Mouse (Mus musculus): ENCODE measurements around the gene Efna5. TPM values are rescaled to one million over a fixed set of nuclear protein-coding genes. Genes with fewer than 3 reads are reported as not detected.

Efna5 gene
- total and polyA plus RNA-seq, 3 experiments, result 0.04 to 0.23 TPM; not detected in 1

- peaks cover 16% of the 10 kb centered on the region for H3K9me3 ChIP-seq (replicated peaks; ENCODE audit: low read length)
- no peak overlapping the region for H3K27ac ChIP-seq (ENCODE audit: insufficient read depth, low read depth)
- no peak overlapping the region for H3K9ac ChIP-seq (ENCODE audit: insufficient read depth, low read depth)
- H3K4me1 ChIP-seq (ENCODE audit: control insufficient read depth in 1 of 2, insufficient read depth in 2 of 2), result no peaks in the 10 kb centered on the region
- H3K4me3 ChIP-seq (replicated peaks in 1 of 3; ENCODE audit: low read depth in 2 of 3, low read length in 2 of 3, poor library complexity in 1 of 3), result no peak overlapping the region
- dilution Hi-C loops (cut with MboI; ENCODE audit: extremely low pct_ligation_motif_present, extremely low pct_unique_long_range_greater_than_20kb, low sequenced_read_pairs), result no loop called here
- DNase-seq (ENCODE audit: extremely low read depth), result no peak
- H3K4me2 ChIP-seq (ENCODE audit: insufficient read depth, low read depth, poor library complexity, severe bottlenecking), result no peak overlapping the region
- H3K27me3 ChIP-seq (replicated peaks), result no peaks in the 10 kb centered on the region
- no peaks in the 10 kb centered on the region for H3K79me2 ChIP-seq (replicated peaks; ENCODE audit: control insufficient read depth, extremely low read depth, insufficient read depth, poor library complexity, severe bottlenecking)
- in situ Hi-C loops (cut with MboI; ENCODE audit: low pct_ligation_motif_present, low pct_unique_long_range_greater_than_20kb, low sequenced_read_pairs), result no loop called here
- H3K36me3 ChIP-seq (replicated peaks in 1 of 2; ENCODE audit: control insufficient read depth in 1 of 2, insufficient read depth in 1 of 2, low read length in 1 of 2), result no peaks in the 10 kb centered on the region
- no peak for TF ChIP-seq UBTF (IDR thresholded peaks at IDR 0.05; ENCODE audit: low read depth, low read length)
- TF ChIP-seq NRF1 (IDR thresholded peaks at IDR 0.05; ENCODE audit: low read depth, low read length), result no peak
- no peak for TF ChIP-seq CHD2 (IDR thresholded peaks at IDR 0.05; ENCODE audit: low read length)
- TF ChIP-seq RAD21 (IDR thresholded peaks at IDR 0.05; ENCODE audit: low read depth, low read length), result no peak
- no peak for TF ChIP-seq ZNF384 (IDR thresholded peaks at IDR 0.05; ENCODE audit: low read depth, low read length)
These were observed 301.0 kb downstream of the Efna5 start for GRCm38 (mm10) chr17:62580127-62580526.

DNA sequence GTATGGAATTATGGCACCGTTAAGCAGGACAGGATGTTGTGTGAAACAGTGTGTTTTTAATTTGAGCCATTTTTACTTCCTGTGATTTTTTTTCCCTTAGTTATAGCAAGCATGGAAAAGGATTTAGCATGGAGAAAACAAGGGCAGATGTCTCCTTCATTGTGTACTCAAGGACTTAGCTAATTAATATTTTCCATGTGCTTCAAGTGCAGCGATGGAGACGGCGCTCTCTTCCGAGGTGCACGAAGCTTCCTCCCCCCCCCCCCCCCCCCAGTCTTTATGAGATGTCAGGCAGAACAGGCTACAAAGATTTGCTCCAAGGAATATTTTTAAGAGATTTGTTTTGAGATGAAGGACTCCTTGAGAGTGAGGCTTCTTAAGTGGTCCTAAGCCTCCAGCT, 301.5 kb downstream of the Efna5 start:
- Histone ChIP-seq H3K36me3 (replicated peaks in 1 of 2; ENCODE audit: control insufficient read depth in 1 of 2, insufficient read depth in 1 of 2, low read length in 1 of 2) (no peaks in the 10 kb centered on the region), H3K4me1 (ENCODE audit: control insufficient read depth in 1 of 2, insufficient read depth in 2 of 2) (no peaks in the 10 kb centered on the region), H3K9me3 (replicated peaks; ENCODE audit: low read length) (peaks cover 20% of the 10 kb centered on the region), H3K4me2 (ENCODE audit: insufficient read depth, low read depth, poor library complexity, severe bottlenecking) (no peak overlapping the region), H3K4me3 (replicated peaks in 1 of 3; ENCODE audit: low read depth in 2 of 3, low read length in 2 of 3, poor library complexity in 1 of 3) (no peak overlapping the region), H3K9ac (ENCODE audit: insufficient read depth, low read depth) (no peak overlapping the region), H3K27me3 (replicated peaks) (no peaks in the 10 kb centered on the region), H3K79me2 (replicated peaks; ENCODE audit: control insufficient read depth, extremely low read depth, insufficient read depth, poor library complexity, severe bottlenecking) (no peaks in the 10 kb centered on the region), H3K27ac (ENCODE audit: insufficient read depth, low read depth) (no peak overlapping the region)
- dilution Hi-C loops (cut with MboI; ENCODE audit: extremely low pct_ligation_motif_present, extremely low pct_unique_long_range_greater_than_20kb, low sequenced_read_pairs), result no loop called here
- no peak for DNase-seq (ENCODE audit: extremely low read depth)
- in situ Hi-C loops (cut with MboI; ENCODE audit: low pct_ligation_motif_present, low pct_unique_long_range_greater_than_20kb, low sequenced_read_pairs), result no loop called here
- no peak for TF ChIP-seq SMC3 (IDR thresholded peaks at IDR 0.05; ENCODE audit: low read depth, low read length)
- TF ChIP-seq ELF1 (IDR thresholded peaks at IDR 0.05; ENCODE audit: low read depth, low read length), result no peak

- dilution Hi-C loops (cut with MboI; ENCODE audit: extremely low pct_ligation_motif_present, extremely low pct_unique_long_range_greater_than_20kb, low sequenced_read_pairs) (no loop called here), in situ Hi-C loops (cut with MboI; ENCODE audit: low pct_ligation_motif_present, low pct_unique_long_range_greater_than_20kb, low sequenced_read_pairs) (no loop called here)
- TF ChIP-seq USF2 (conservative IDR thresholded peaks at IDR 0.05; ENCODE audit: low read depth, low read length), result no peak
- no peak for TF ChIP-seq CTCF (conservative IDR thresholded peaks at IDR 0.05 in 1 of 2, IDR thresholded peaks at IDR 0.05 in 1 of 2; ENCODE audit: low read depth in 2 of 2, low read length in 2 of 2)
- TF ChIP-seq PAX5 (IDR thresholded peaks at IDR 0.05; ENCODE audit: low read length), result no peak
- no peak for TF ChIP-seq MXI1 (IDR thresholded peaks at IDR 0.05; ENCODE audit: low read depth, low read length)
- TF ChIP-seq EP300 (IDR thresholded peaks at IDR 0.05; ENCODE audit: low read length), result no peak
- no peak for TF ChIP-seq RCOR1 (conservative IDR thresholded peaks at IDR 0.05; ENCODE audit: low read depth, low read length)
- TF ChIP-seq MYC (IDR thresholded peaks at IDR 0.05; ENCODE audit: low read depth, low read length), result no peak
- no peak for TF ChIP-seq ETS1 (conservative IDR thresholded peaks at IDR 0.05; ENCODE audit: low read depth, low read length)
- TF ChIP-seq ELF1 (IDR thresholded peaks at IDR 0.05; ENCODE audit: low read depth, low read length), result no peak
- TF ChIP-seq IRF4 (IDR thresholded peaks at IDR 0.05; ENCODE audit: low read depth, low read length), result no peak
- no peak for TF ChIP-seq SMC3 (IDR thresholded peaks at IDR 0.05; ENCODE audit: low read depth, low read length)
- TF ChIP-seq JUND (conservative IDR thresholded peaks at IDR 0.05; ENCODE audit: low read depth, low read length), result no peak
- TF ChIP-seq TBP (conservative IDR thresholded peaks at IDR 0.05; ENCODE audit: low read depth, low read length), result no peak
- Histone ChIP-seq H3K4me1 (ENCODE audit: control insufficient read depth in 1 of 2, insufficient read depth in 2 of 2) (no peaks in the 10 kb centered on the region), H3K4me2 (ENCODE audit: insufficient read depth, low read depth, poor library complexity, severe bottlenecking) (no peak overlapping the region), H3K79me2 (replicated peaks; ENCODE audit: control insufficient read depth, extremely low read depth, insufficient read depth, poor library complexity, severe bottlenecking) (no peaks in the 10 kb centered on the region), H3K27ac (ENCODE audit: insufficient read depth, low read depth) (no peak overlapping the region), H3K36me3 (replicated peaks in 1 of 2; ENCODE audit: control insufficient read depth in 1 of 2, insufficient read depth in 1 of 2, low read length in 1 of 2) (no peaks in the 10 kb centered on the region), H3K9me3 (replicated peaks; ENCODE audit: low read length) (peaks cover 23% of the 10 kb centered on the region), H3K9ac (ENCODE audit: insufficient read depth, low read depth) (no peak overlapping the region), H3K4me3 (replicated peaks in 1 of 3; ENCODE audit: low read depth in 2 of 3, low read length in 2 of 3, poor library complexity in 1 of 3) (no peak overlapping the region), H3K27me3 (replicated peaks) (no peaks in the 10 kb centered on the region)
- DNase-seq (ENCODE audit: extremely low read depth), result no peak
These were observed 306.4 kb downstream of the Efna5 start for GRCm38 (mm10) chr17:62574499-62575265.

Data from CH12.LX (cell line).